Mouse (Mus musculus): ENCODE measurements at regions not wholly inside any gene's neighbourhood (a gene's known extent, or its start where the extent isn't known, plus 50 kb on each side); places are given as distances from the start of the nearest gene placed in this dataset.

DNA sequence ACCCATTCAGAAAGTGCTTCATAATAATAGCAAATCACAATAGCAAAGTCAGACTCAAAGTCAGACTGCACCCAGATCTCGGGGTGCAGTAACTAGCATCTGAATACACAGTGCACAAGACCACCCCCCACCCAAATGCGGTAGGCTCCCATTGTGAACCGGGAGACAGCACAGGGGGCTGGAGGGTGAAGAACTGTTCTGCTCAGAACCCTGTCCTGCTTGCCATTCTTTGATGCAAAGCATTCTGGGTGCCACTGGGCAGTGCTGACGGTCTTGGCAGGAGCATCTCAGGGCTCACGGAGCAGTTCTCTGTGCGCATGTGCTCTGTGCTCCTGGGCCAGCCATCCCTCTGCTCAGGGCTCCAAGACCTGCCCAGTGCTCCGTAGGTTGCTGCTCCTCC lies 69.8 kb downstream of the Tfap2c start:
- TF ChIP-seq GATA1 (IDR thresholded peaks at IDR 0.05; ENCODE audit: borderline replicate concordance, low read length) (no peak), FLI1 (IDR thresholded peaks at IDR 0.05; ENCODE audit: low read length) (no peak)

Measured in megakaryocyte, embryonic 14.5 days (primary cell).